Mouse (Mus musculus): ENCODE measurements around the gene Podxl2.

Podxl2 gene

GRCm38 (mm10) chr6:88828206-88829009 lies 46.4 kb downstream of the Podxl2 start:
- no peak for DNase-seq (ENCODE audit: low spot score in 2 of 2)

- DNase-seq (ENCODE audit: low spot score in 2 of 2) = no peak
Observed at GRCm38 (mm10) chr6:88827395-88828205, 47.2 kb downstream of the Podxl2 start.

GRCm38 (mm10) chr6:88826965-88827364 lies 47.9 kb downstream of the Podxl2 start:
- no peak for DNase-seq (ENCODE audit: low spot score in 2 of 2)

- no peak for DNase-seq (ENCODE audit: low spot score in 2 of 2)
Observed at GRCm38 (mm10) chr6:88826545-88826944, 48.3 kb downstream of the Podxl2 start.

- no peak for DNase-seq (ENCODE audit: low spot score in 2 of 2)
Observed at GRCm38 (mm10) chr6:88826088-88826487, 48.8 kb downstream of the Podxl2 start.

- DNase-seq (ENCODE audit: low spot score in 2 of 2) = no peak
Observed at GRCm38 (mm10) chr6:88824183-88824582, 50.7 kb downstream of the Podxl2 start.

- DNase-seq (ENCODE audit: low spot score in 2 of 2) = no peak
Observed at GRCm38 (mm10) chr6:88821901-88822300, 52.9 kb downstream of the Podxl2 start.

- DNase-seq (ENCODE audit: low spot score in 2 of 2) = no peak
Observed at GRCm38 (mm10) chr6:88821294-88821693, 53.5 kb downstream of the Podxl2 start.

GRCm38 (mm10) chr6:88820853-88821252 lies 54.0 kb downstream of the Podxl2 start:
- DNase-seq (ENCODE audit: low spot score in 2 of 2) = no peak

- DNase-seq (ENCODE audit: low spot score in 2 of 2) = no peak
Observed at GRCm38 (mm10) chr6:88816913-88817312, 57.9 kb downstream of the Podxl2 start.

GRCm38 (mm10) chr6:88815489-88815888 lies 59.4 kb downstream of the Podxl2 start:
- DNase-seq (ENCODE audit: low spot score in 2 of 2) = no peak

GRCm38 (mm10) chr6:88815036-88815435 lies 59.8 kb downstream of the Podxl2 start:
- no peak for DNase-seq (ENCODE audit: low spot score in 2 of 2)

GRCm38 (mm10) chr6:88813832-88814231 lies 61.0 kb downstream of the Podxl2 start:
- DNase-seq (ENCODE audit: low spot score in 2 of 2) = no peak

- DNase-seq (ENCODE audit: low spot score in 2 of 2) = peak in 1 of 2 experiments; percentile 48
Observed at GRCm38 (mm10) chr6:88812886-88813285, 62.0 kb downstream of the Podxl2 start.

GRCm38 (mm10) chr6:88811880-88812400 lies 62.9 kb downstream of the Podxl2 start:
- no peak for DNase-seq (ENCODE audit: low spot score in 2 of 2)

GRCm38 (mm10) chr6:88811396-88811795 lies 63.4 kb downstream of the Podxl2 start:
- no peak for DNase-seq (ENCODE audit: low spot score in 2 of 2)

- DNase-seq (ENCODE audit: low spot score in 2 of 2) = no peak
Observed at GRCm38 (mm10) chr6:88810291-88810690, 64.6 kb downstream of the Podxl2 start.

GRCm38 (mm10) chr6:88809091-88810037 lies 65.5 kb downstream of the Podxl2 start:
- DNase-seq (ENCODE audit: low spot score in 2 of 2) = no peak

- DNase-seq (ENCODE audit: low spot score in 2 of 2) = no peak
Observed at GRCm38 (mm10) chr6:88804966-88805577, 69.8 kb downstream of the Podxl2 start.

- DNase-seq (ENCODE audit: low spot score in 2 of 2) = no peak
Observed at GRCm38 (mm10) chr6:88803957-88804695, 70.7 kb downstream of the Podxl2 start.
